Mouse (Mus musculus) midbrain, embryonic 14.5 days (tissue): ENCODE measurements around the gene Nap1l5. TPM values are rescaled to one million over a fixed set of nuclear protein-coding genes. Genes with fewer than 3 reads are reported as not detected.

Source experiments
- ATAC-seq: fragments of 200-750 bp; cut with Nextera tagmentation; 2 replicates; pipeline ENCODE4 v1.8.0; 2017; ENCODE audit warnings: moderate number of reproducible peaks, moderate library complexity; ENCODE audit not compliant: low FRiP score, low TSS enrichment
- DNase-seq: peaks from one replicate; pipeline ENCODE4 v3.0.0-alpha.2; 2015
- H3K27ac ChIP-seq: fragments of 300-500 bp; sonication (generic); replicated peaks from 2 replicates; pipeline ENCODE4 v1.5.1; 2014; ENCODE audit warnings: mild to moderate bottlenecking, low read depth, low read length, moderate library complexity
- H3K27me3 ChIP-seq: fragments of 300-500 bp; sonication (generic); 2 replicates; pipeline ENCODE4 v1.6.1; 2014; ENCODE audit warnings: low read length, control low read depth, mixed read lengths; ENCODE audit not compliant: control insufficient read depth, insufficient read depth
- H3K36me3 ChIP-seq: fragments of 300-500 bp; sonication (generic); 2 replicates; pipeline ENCODE4 v1.6.1; 2014; ENCODE audit warnings: low read length, control low read depth; ENCODE audit not compliant: control insufficient read depth, insufficient read depth
- H3K4me1 ChIP-seq: fragments of 300-500 bp; sonication (generic); 2 replicates; pipeline ENCODE4 v1.6.1; 2014; ENCODE audit warnings: mild to moderate bottlenecking, antibody characterized with exemption, low read length, control low read depth; ENCODE audit not compliant: control insufficient read depth, insufficient read depth
- H3K4me2 ChIP-seq: fragments of 300-500 bp; sonication (generic); 2 replicates; pipeline ENCODE4 v1.6.1; 2014; ENCODE audit warnings: mild to moderate bottlenecking, low read length, moderate library complexity
- H3K4me3 ChIP-seq: fragments of 300-500 bp; sonication (generic); replicated peaks from 2 replicates; pipeline ENCODE4 v1.5.1; 2014; ENCODE audit warnings: low read depth, low read length
- H3K9ac ChIP-seq: fragments of 300-500 bp; sonication (generic); replicated peaks from 2 replicates; pipeline ENCODE4 v1.6.1; 2014; ENCODE audit warnings: mild to moderate bottlenecking, low read length, moderate library complexity
- H3K9me3 ChIP-seq: fragments of 300-500 bp; sonication (generic); 2 replicates; pipeline ENCODE4 v1.6.1; 2016; ENCODE audit warnings: low read length, control low read depth, mixed read lengths; ENCODE audit not compliant: control insufficient read depth
- WGBS: fragments of 180-500 bp; shearing (Covaris S2); extraction: QIAGEN DNeasy Blood & Tissue Kit; methylation state at CpG from one replicate; pipeline ENCODE4 v1.1.7; 2014; 5-methylcytosine and 5-hydroxymethylcytosine counted together
- polyA plus RNA-seq: library from polyadenylated mRNA; unstranded; fragments of >200 nt; fragmentation: Nextera tagmentation; extraction: Ambion mirVana; gene quantifications from 2 replicates; pipeline ENCODE4 v1.2.1, GENCODE M21; 2014

The Nap1l5 gene
- 225 and 247 TPM in 2 replicates for polyA plus RNA-seq

DNA sequence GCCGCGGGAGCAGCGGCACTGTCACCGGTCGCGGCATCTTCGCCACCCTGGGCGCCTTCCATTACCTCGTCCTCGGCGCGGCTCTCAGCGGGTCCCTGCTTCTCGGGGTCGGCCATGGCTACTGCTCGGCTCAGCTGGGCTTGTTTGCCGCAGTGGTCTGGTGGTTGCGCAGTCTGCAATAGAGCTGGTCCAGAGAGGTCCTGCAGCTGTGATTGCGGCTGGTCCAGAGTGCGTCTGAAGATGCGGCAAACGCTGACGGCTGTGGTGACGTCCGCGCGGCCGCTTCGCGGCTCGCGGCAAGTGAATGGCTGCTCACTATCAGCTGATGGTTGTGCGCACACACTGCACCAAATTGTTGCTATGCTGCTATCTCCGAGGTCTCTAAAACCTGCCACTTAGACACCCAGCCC is at the start of gene Nap1l5:
TSS of gene Nap1l5 (minus strand) at position 225 of the 410 bp plus-strand sequence.
- ATAC-seq, result peak; percentile 92
- peaks cover 19% of the 10 kb centered on the region for H3K9me3 ChIP-seq
- WGBS, result 41% methylated on average over 34 of the region's 34 CpGs
- peak within 1 kb of the TSS; percentile 52 for H3K4me3 ChIP-seq
- peak within 1 kb of the TSS; percentile 79 for H3K27ac ChIP-seq
- H3K9ac ChIP-seq, result peak within 1 kb of the TSS; percentile 48
- H3K36me3 ChIP-seq, result 0 out of 2 replicates have a peak, but pooled peaks cover 2% of the 10 kb centered on the region
- H3K4me2 ChIP-seq, result peak within 1 kb of the TSS; percentile 64
- H3K4me1 ChIP-seq, result peaks cover 8% of the 10 kb centered on the region
- H3K27me3 ChIP-seq, result no peaks in the 10 kb centered on the region
- DNase-seq, result peak; percentile 86

DNA sequence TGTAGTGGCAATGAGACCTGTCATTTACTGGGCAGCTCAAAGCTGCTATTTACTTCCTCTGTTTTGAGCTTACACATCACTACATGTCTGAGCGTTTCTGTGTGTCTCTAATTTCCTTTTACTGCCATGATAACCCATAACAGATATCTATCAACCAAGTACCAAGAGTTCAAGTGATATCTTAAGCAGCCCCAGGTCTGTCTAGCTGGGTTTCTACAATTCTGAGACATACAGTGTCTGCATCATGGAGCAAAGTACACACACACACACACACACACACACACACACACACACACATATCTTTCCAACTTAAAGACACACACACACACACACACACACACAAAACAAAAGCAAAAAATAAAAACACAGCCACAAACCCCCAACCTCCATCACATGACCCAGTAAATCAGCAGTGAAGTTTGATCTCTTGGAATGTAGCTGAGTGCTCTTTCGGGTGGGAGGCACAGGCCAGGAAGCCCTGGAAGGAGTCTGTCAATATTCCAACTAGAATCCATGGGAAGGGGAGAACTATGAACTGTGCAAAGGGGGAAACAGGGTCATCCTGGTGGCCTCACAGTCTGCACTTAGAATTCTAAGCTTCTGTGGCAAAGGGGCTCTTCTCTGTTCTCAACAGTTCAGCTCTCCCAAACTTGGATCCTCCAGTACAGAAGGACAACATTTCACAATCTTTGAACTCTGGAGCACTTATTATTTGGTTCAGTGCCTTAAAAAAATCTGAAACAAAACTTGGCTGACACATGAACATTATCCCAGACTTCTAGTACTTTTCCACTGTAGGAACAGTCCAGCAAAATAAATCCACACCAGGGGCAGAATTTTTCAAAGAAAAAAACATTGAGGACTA is 44.5 kb upstream of the Nap1l5 start:
- peaks cover 21% of the 10 kb centered on the region for H3K36me3 ChIP-seq
- H3K4me1 ChIP-seq, result no peaks in the 10 kb centered on the region
- 77% methylated on average over 2 of the region's 2 CpGs for WGBS
- no peaks in the 10 kb centered on the region for H3K27me3 ChIP-seq
- no peak overlapping the region for H3K4me3 ChIP-seq
- H3K9ac ChIP-seq, result no peak overlapping the region
- no peak for DNase-seq
- H3K9me3 ChIP-seq, result no peaks in the 10 kb centered on the region
- H3K4me2 ChIP-seq, result no peak overlapping the region
- ATAC-seq, result no peak
- H3K27ac ChIP-seq, result no peak overlapping the region

DNA sequence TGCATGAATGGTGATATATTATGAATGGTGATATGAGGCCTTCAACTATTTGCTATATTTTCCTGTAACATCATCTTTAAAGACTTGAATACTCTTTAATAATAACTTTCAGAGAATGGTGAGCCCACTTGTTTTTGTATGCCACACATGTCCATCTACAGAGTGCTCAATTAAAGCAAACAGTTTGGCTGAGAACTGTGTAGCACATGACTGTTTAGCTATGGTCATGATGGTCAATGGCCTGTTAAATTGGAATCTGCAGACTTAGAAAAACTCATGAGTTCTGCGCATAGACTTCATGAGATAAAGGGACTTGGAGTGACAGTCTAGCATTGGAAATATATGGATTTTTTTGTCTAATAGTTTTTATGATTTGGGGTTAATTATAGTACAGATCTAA is 43.5 kb upstream of the Nap1l5 start:
- WGBS, result 98% methylated on average over 1 of the region's 1 CpGs

DNA sequence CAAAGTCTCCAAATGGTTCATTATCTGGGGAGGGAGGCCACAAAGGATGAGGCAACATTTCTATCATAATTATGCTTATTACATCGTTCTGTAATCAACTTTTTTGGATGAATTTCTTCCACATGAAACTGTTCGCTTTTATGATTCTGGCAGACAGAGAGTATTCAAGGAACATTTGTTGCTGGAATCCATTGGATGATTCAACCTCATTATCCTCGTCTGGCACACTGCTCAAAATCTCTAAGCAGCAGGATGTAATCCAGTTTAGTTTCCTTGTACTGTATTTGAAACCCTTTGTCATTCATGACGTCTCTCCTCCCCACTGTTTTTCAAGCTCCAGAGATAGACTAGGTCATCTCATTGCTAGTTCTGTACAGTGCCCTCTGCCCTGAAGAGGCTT is 40.0 kb upstream of the Nap1l5 start:
- no peak overlapping the region for H3K9ac ChIP-seq
- no peaks in the 10 kb centered on the region for H3K27me3 ChIP-seq
- DNase-seq, result no peak
- H3K27ac ChIP-seq, result no peak overlapping the region
- no peaks in the 10 kb centered on the region for H3K4me1 ChIP-seq
- WGBS, result 75% methylated on average over 4 of the region's 4 CpGs
- no peaks in the 10 kb centered on the region for H3K9me3 ChIP-seq
- ATAC-seq, result no peak
- H3K36me3 ChIP-seq, result peaks cover 6% of the 10 kb centered on the region; the same call in 1 of the 2 replicates
- H3K4me2 ChIP-seq, result no peak overlapping the region
- no peak overlapping the region for H3K4me3 ChIP-seq

More for the DNA sequence above, 43.5 kb upstream of the Nap1l5 start:
- Histone ChIP-seq H3K9ac (no peak overlapping the region), H3K4me1 (no peaks in the 10 kb centered on the region), H3K4me2 (no peak overlapping the region), H3K27me3 (no peaks in the 10 kb centered on the region), H3K9me3 (no peaks in the 10 kb centered on the region), H3K27ac (no peak overlapping the region), H3K36me3 (peaks cover 21% of the 10 kb centered on the region), H3K4me3 (no peak overlapping the region)
- no peak for DNase-seq
- no peak for ATAC-seq

DNA sequence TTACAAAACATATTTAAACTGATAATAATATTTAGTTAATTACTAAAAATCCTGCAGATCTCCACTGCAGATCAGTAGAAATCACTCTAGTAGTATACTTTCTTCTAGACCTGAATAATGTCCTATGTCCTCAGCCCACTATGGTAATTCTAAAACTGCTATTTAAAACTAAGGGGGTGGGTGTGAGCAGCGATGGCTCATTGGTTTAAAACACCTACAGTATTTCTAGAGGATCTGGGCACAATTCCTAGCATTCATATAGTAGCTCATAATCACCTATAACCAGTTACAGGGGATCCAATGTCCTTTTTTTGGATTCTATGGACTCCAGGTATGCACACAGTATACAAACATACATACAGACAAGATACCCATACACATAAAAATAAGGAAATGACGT is 39.4 kb upstream of the Nap1l5 start:
- 76% methylated on average over 2 of the region's 2 CpGs for WGBS
- Histone ChIP-seq H3K9ac (no peak overlapping the region), H3K27ac (no peak overlapping the region), H3K4me1 (no peaks in the 10 kb centered on the region), H3K9me3 (no peaks in the 10 kb centered on the region), H3K4me3 (no peak overlapping the region), H3K27me3 (no peaks in the 10 kb centered on the region), H3K36me3 (peaks cover 6% of the 10 kb centered on the region; the same call in 1 of the 2 replicates), H3K4me2 (no peak overlapping the region)
- DNase-seq (no peak), ATAC-seq (no peak)

DNA sequence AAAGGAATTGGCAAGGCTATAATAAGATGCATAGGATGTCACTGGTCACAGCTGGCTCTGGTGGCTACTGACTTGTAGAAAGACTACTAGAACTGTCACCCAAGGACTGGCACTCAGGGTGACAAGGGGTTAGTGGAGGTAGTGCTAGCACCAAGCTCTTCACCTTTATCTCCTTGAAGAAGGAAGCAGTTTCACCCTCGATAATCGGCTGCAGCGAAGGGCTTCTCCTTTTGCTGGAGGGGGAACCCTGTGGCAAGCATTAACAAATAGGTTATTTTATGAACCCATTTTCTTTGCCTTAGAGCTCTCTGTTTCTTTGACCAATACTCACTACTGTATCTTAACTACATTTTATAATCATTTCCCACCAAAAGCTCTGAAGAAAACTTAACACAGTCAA is 37.1 kb upstream of the Nap1l5 start:
- Histone ChIP-seq H3K4me2 (no peak overlapping the region), H3K27ac (no peak overlapping the region), H3K4me1 (no peaks in the 10 kb centered on the region), H3K9me3 (no peaks in the 10 kb centered on the region), H3K4me3 (no peak overlapping the region), H3K36me3 (peaks cover 6% of the 10 kb centered on the region; the same call in 1 of the 2 replicates), H3K27me3 (no peaks in the 10 kb centered on the region), H3K9ac (no peak overlapping the region)
- ATAC-seq, result no peak
- no peak for DNase-seq
- 97% methylated on average over 3 of the region's 3 CpGs for WGBS

DNA sequence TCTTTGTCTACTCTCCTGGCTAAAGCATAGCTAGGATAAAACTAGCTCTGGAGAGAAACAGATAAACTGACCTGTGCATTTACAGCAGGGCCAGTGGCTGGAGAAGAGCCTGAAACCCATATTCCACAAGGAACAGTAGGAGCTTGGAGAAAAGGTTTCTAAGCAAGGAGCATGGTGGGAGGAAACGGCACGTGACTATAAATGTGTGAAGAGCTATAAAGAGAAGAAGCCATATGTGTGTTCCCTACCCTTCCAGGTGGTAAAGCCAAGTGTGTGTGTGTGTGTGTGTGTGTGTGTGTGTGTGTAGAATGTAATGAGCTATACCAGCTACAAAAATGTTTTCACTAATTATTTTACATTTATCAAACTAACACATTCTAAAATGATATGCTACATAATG is 35.4 kb upstream of the Nap1l5 start:
- Histone ChIP-seq H3K9ac (no peak overlapping the region), H3K4me2 (no peak overlapping the region), H3K4me3 (no peak overlapping the region), H3K27me3 (no peaks in the 10 kb centered on the region), H3K36me3 (peaks cover 6% of the 10 kb centered on the region; the same call in 1 of the 2 replicates), H3K4me1 (no peaks in the 10 kb centered on the region), H3K27ac (no peak overlapping the region), H3K9me3 (no peaks in the 10 kb centered on the region)
- DNase-seq, result no peak
- no peak for ATAC-seq
- 97% methylated on average over 2 of the region's 2 CpGs for WGBS

DNA sequence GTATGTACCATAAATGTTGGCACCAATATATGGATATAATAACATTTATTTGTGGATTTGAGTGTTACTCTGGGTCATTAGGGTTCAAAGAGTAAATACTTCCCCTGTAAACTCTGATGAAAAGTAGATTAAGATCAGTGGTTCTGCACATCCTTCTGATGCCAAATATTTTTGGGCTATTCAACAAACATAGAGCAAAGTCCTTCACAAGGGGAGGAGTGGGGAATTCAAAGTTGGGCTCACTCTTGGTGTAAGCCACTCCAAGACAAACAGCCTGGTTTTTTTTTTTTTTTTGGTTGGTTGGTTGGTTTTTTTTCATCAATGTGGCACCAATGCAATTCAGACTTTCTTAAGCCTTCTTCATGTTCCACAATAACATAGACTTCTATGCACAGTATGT is 30.9 kb upstream of the Nap1l5 start:
- H3K4me1 ChIP-seq, result peaks cover 22% of the 10 kb centered on the region
- no peak overlapping the region for H3K9ac ChIP-seq
- no peak overlapping the region for H3K27ac ChIP-seq
- no peaks in the 10 kb centered on the region for H3K36me3 ChIP-seq
- no peak overlapping the region for H3K4me2 ChIP-seq
- no peak for DNase-seq
- H3K27me3 ChIP-seq, result no peaks in the 10 kb centered on the region
- no peak overlapping the region for H3K4me3 ChIP-seq
- H3K9me3 ChIP-seq, result no peaks in the 10 kb centered on the region
- no peak for ATAC-seq

DNA sequence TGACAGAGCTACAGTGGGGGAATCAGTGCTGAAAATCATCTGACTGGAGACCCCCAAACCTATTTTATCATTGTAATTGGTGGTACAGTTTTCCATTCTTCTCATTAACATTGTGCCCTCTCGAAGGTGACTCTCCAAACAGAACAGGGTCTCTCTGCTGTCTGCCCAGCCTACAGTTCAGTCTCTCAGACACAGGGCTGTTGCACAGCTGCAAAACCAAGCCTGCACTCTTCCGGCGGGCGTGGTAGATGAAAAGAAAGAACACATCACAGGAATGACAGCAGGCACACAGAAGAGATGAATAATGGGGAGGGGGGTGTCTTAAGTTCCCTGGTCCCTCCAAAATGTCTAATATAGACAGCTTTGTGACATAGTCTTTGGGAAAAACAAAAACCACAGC is 27.3 kb upstream of the Nap1l5 start:
- Histone ChIP-seq H3K27me3 (no peaks in the 10 kb centered on the region), H3K4me3 (no peak overlapping the region), H3K27ac (peak overlapping the region; percentile 89), H3K36me3 (no peaks in the 10 kb centered on the region), H3K4me1 (peaks cover 30% of the 10 kb centered on the region), H3K9ac (no peak overlapping the region), H3K9me3 (no peaks in the 10 kb centered on the region), H3K4me2 (no peak overlapping the region)
- DNase-seq (peak; percentile 47), ATAC-seq (peak; percentile 47; the same call in 1 of the 2 replicates)
- 8% methylated on average over 4 of the region's 4 CpGs for WGBS
